Mouse (Mus musculus): ENCODE data around the gene Dcaf10. TPM values are rescaled to one million over a fixed set of nuclear protein-coding genes. Genes with fewer than 3 reads are reported as not detected.

Dcaf10 gene
- polyA plus RNA-seq, 1 experiment from 2014 or later = 8.9 TPM

Small RNA genes lying within 50 kb of the gene (microRNA-seq; reads per million reads assigned to microRNA genes)
- gene Gm25692 = not detected

Other genes with a start within 250 kb of the Dcaf10 start
- 238 and 253 TPM in 2 replicates for gene Tomm5, start 234.0 kb upstream of the Dcaf10 start, polyA plus RNA-seq (2015; fragmentation: Nextera tagmentation; extraction: Ambion mirVana)
- 0.30 and 0.41 TPM in 2 replicates for gene Frmpd1, start 157.2 kb upstream of the Dcaf10 start, polyA plus RNA-seq (2015; fragmentation: Nextera tagmentation; extraction: Ambion mirVana)
- gene Trmt10b, start 45.0 kb upstream of the Dcaf10 start, polyA plus RNA-seq (2015; fragmentation: Nextera tagmentation; extraction: Ambion mirVana) = 18.7 TPM in 2 replicates
- gene Exosc3, start 631 bp downstream of the Dcaf10 start, polyA plus RNA-seq (2015; fragmentation: Nextera tagmentation; extraction: Ambion mirVana) = 84.0 and 85.3 TPM in 2 replicates
- gene Slc25a51, start 66.7 kb downstream of the Dcaf10 start, polyA plus RNA-seq (2015; fragmentation: Nextera tagmentation; extraction: Ambion mirVana) = 70.6 and 81.9 TPM in 2 replicates
- 2.7 and 3.1 TPM in 2 replicates for gene Shb, start 190.4 kb downstream of the Dcaf10 start, polyA plus RNA-seq (2015; fragmentation: Nextera tagmentation; extraction: Ambion mirVana)